Mouse (Mus musculus) gastrocnemius, postnatal 4 days (tissue): ENCODE measurements at regions not wholly inside any gene's neighbourhood (a gene's known extent, or its start where the extent isn't known, plus 50 kb on each side); places are given as distances from the start of the nearest gene placed in this dataset. TPM values are rescaled to one million over a fixed set of nuclear protein-coding genes. Genes with fewer than 3 reads are reported as not detected.
A peak's percentile ranks its signal among the peaks of the same experiment; 100 is the strongest.

ENCODE experiments used
- DNase-seq, 2 experiments: peaks; one replicate each; pipeline ENCODE4 v3.0.0; 2021 to 2022; ENCODE audit warnings: low spot score in 2 of 2, mixed read lengths in 2 of 2
- microRNA-seq: library from miRNA; unstranded; fragments of <30 nt; microRNA quantifications from one replicate; pipeline ENCODE4 v1.2.0, GENCODE M21; 2021

GRCm38 (mm10) chr12:35246226-35247014 is 199.4 kb downstream of the Snx13 start:
- DNase-seq, result no peak

- no peak for DNase-seq
Observed at GRCm38 (mm10) chr12:35232322-35232673, 185.3 kb downstream of the Snx13 start.

- no peak for DNase-seq
Observed at GRCm38 (mm10) chr12:35231414-35232321, 184.7 kb downstream of the Snx13 start.

- no peak for DNase-seq
Observed at GRCm38 (mm10) chr12:35220429-35220828, 173.4 kb downstream of the Snx13 start.

GRCm38 (mm10) chr12:35220002-35220401 is 173.0 kb downstream of the Snx13 start:
- no peak for DNase-seq

GRCm38 (mm10) chr12:35216725-35217124 is 169.7 kb downstream of the Snx13 start:
- peak in 1 of 2 experiments; percentile 23 for DNase-seq

GRCm38 (mm10) chr12:35209399-35209798 is 162.4 kb downstream of the Snx13 start:
- no peak for DNase-seq

- no peak for DNase-seq
Observed at GRCm38 (mm10) chr12:35207605-35208004, 160.6 kb downstream of the Snx13 start.

- no peak for DNase-seq
Observed at GRCm38 (mm10) chr12:35203398-35203797, 156.4 kb downstream of the Snx13 start.

- no peak for DNase-seq
Observed at GRCm38 (mm10) chr12:35200110-35200509, 153.1 kb downstream of the Snx13 start.

Small RNA genes in the stretch of these regions (microRNA-seq; reads per million reads assigned to microRNA genes)
- gene Gm44396, result not detected
